Mouse (Mus musculus) hindbrain, embryonic 15.5 days (tissue): Measurements from ENCODE around the gene Notch1. TPM values are rescaled to one million over a fixed set of nuclear protein-coding genes. Genes with fewer than 3 reads are reported as not detected.

Experiments
- ATAC-seq: fragments of 200-750 bp; cut with Nextera tagmentation; 2 replicates; pipeline ENCODE4 v1.8.0; 2017; ENCODE audit warnings: low read depth, moderate number of reproducible peaks, moderate TSS enrichment; ENCODE audit not compliant: low FRiP score
- H3K27ac ChIP-seq: fragments of 300-500 bp; sonication (generic); replicated peaks from 2 replicates; pipeline ENCODE4 v1.5.1; 2015; ENCODE audit warnings: mild to moderate bottlenecking, inconsistent platforms
- H3K27me3 ChIP-seq: fragments of 300-500 bp; sonication (generic); 2 replicates; pipeline ENCODE4 v1.6.1; 2015; ENCODE audit warnings: control low read depth, inconsistent platforms
- H3K36me3 ChIP-seq: fragments of 300-500 bp; sonication (generic); 2 replicates; pipeline ENCODE4 v1.6.1; 2015; ENCODE audit warnings: control low read depth, inconsistent platforms
- H3K4me1 ChIP-seq: fragments of 300-500 bp; sonication (generic); replicated peaks from 2 replicates; pipeline ENCODE4 v1.6.1; 2015; ENCODE audit warnings: control low read depth, inconsistent platforms
- H3K4me2 ChIP-seq: fragments of 300-500 bp; sonication (generic); 2 replicates; pipeline ENCODE4 v1.6.1; 2015; ENCODE audit warnings: moderate library complexity, mild to moderate bottlenecking, inconsistent platforms
- H3K4me3 ChIP-seq: fragments of 300-500 bp; sonication (generic); 2 replicates; pipeline ENCODE4 v1.5.1; 2015; ENCODE audit warnings: mild to moderate bottlenecking, inconsistent platforms
- H3K9ac ChIP-seq: fragments of 300-500 bp; sonication (generic); 2 replicates; pipeline ENCODE4 v1.6.1; 2015; ENCODE audit warnings: inconsistent platforms
- H3K9me3 ChIP-seq: fragments of 300-500 bp; sonication (generic); 2 replicates; pipeline ENCODE4 v1.6.1; 2016; ENCODE audit warnings: control low read depth, inconsistent platforms
- WGBS: fragments of 180-500 bp; shearing (Covaris S2); methylation state at CpG from one replicate; pipeline ENCODE4 v1.1.7; 2015; 5-methylcytosine and 5-hydroxymethylcytosine counted together
- polyA plus RNA-seq: library from polyadenylated mRNA; unstranded; fragments of >200 nt; fragmentation: Nextera tagmentation; extraction: Ambion mirVana; gene quantifications from 2 replicates; pipeline ENCODE4 v1.2.1, GENCODE M21; 2015

Gene Notch1
- polyA plus RNA-seq: 16.3 and 18.2 TPM in 2 replicates

DNA sequence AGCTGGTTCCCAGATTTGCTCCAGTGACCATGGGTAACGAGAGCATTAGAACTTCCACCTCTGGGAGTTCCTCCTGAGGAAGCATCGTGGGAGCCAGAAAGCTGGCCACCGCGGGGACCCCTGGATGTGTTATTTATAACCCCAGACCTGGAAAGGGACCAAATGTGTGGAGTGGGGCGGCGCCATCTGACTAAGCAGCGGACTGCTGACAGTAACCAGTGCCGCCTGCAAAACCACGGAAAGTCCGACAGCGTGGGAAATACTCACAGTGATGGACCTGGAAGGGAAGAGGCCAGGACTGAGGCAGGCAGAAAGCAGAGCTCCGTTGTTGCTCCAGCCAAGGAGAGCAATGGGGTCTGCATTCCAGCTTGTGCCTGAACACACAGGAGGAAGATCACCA lies at the start of gene Notch1:
TSS of gene Notch1 (minus strand) at position 389 of the 400 bp plus-strand sequence.
- ATAC-seq: no peak
- no peak within 1 kb of the TSS for H3K4me3 ChIP-seq
- peak within 1 kb of the TSS; percentile 50; the same call in 1 of the 2 replicates for H3K27ac ChIP-seq
- WGBS: 37% methylated on average over 12 of the region's 12 CpGs
- peak within 1 kb of the TSS; percentile 2; the same call in 1 of the 2 replicates for H3K4me2 ChIP-seq
- no peak within 1 kb of the TSS for H3K9ac ChIP-seq
- H3K36me3 ChIP-seq: no peaks in the 10 kb centered on the region
- no peaks in the 10 kb centered on the region for H3K9me3 ChIP-seq
- H3K4me1 ChIP-seq: peaks cover 22% of the 10 kb centered on the region; the same call in 1 of the 2 replicates
- no peaks in the 10 kb centered on the region for H3K27me3 ChIP-seq

DNA sequence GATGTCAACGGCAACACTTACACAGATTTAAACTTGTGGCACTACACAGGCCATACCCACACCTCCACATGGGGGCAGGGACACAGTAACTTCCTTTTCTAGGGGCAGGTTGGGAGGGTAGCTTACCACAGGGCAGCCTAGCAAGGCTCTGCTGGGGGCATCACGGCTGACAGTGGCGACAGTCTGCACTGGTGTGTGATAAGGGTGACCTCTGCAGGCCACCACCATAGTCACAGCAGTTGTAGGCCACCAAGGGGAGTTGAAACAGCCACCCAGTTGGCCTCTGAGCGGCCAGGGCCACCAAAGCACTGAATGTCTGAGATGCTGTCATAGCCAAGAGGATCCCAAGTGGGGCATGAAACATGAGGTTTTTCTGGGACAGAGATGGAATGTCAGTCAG lies 49.8 kb upstream of the Notch1 start:
- Histone ChIP-seq H3K9me3 (no peaks in the 10 kb centered on the region), H3K36me3 (no peaks in the 10 kb centered on the region), H3K4me2 (no peak overlapping the region), H3K9ac (no peak overlapping the region), H3K4me1 (0 out of 2 replicates have a peak, but pooled peaks cover 3% of the 10 kb centered on the region), H3K27me3 (no peaks in the 10 kb centered on the region), H3K4me3 (no peak overlapping the region), H3K27ac (no peak overlapping the region)
- ATAC-seq: peak; percentile 39; the same call in 1 of the 2 replicates
- 15% methylated on average over 4 of the region's 4 CpGs for WGBS

DNA sequence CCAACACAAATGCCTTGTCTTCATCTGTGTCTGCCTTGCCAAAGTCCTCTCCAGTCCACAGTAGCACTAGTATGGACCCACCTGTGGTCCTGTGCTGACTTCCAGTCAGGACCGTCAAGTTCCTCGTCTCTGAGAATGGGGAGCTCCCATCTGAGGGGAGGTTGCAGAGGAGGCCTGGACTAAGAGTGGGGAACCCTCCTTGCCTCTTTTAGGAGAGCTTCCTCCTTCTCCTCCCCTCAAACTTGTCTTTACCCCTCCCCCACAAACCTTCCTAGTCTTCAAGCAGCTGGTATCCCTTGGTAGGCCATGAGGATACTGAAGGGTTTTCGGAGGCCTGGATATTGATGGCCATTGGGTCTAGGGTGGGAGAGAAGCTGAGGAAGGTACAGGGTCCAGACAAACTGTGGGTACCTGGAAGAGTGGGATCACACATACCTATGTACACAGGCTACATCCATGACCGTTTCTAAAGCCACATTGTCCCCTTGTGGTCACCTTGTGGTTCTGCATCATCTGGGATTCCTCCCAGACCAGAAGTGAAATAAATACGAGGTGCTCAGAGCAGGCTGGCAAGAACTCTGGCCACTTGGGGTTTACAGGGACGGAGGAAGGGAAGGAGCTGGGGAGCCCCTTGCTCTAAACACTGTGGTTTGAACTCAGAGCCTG lies 45.0 kb upstream of the Notch1 start:
- peak; percentile 72 for ATAC-seq
- no peaks in the 10 kb centered on the region for H3K9me3 ChIP-seq
- no peak overlapping the region for H3K4me2 ChIP-seq
- H3K27ac ChIP-seq: no peak overlapping the region
- H3K36me3 ChIP-seq: no peaks in the 10 kb centered on the region
- WGBS: 43% methylated on average over 6 of the region's 6 CpGs
- no peaks in the 10 kb centered on the region for H3K27me3 ChIP-seq
- H3K4me3 ChIP-seq: no peak overlapping the region
- H3K9ac ChIP-seq: no peak overlapping the region
- H3K4me1 ChIP-seq: peaks cover 8% of the 10 kb centered on the region; the same call in 1 of the 2 replicates

DNA sequence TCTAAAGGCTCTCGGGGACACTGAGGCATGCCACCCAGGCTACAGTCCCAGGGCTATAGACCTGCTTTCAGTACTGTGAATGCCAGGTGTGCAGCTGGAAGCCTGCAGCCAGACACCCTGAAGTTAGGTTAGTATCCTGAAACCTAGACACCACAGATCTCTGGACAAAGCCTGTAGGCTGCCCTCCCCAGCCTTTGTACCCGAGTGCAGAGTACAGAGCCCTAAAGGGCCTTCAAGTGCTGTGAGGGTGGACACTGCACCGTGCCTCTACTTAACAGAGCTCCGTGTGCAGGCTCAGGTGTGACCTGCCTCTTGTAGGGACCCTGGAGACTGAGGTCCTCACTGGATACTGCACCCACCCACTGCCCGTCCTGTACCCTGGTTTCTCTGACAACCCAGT lies 44.0 kb upstream of the Notch1 start:
- Histone ChIP-seq H3K27me3 (no peaks in the 10 kb centered on the region), H3K9me3 (no peaks in the 10 kb centered on the region), H3K4me3 (no peak overlapping the region), H3K9ac (no peak overlapping the region), H3K36me3 (no peaks in the 10 kb centered on the region), H3K4me1 (peaks cover 8% of the 10 kb centered on the region; the same call in 1 of the 2 replicates), H3K4me2 (no peak overlapping the region), H3K27ac (no peak overlapping the region)
- WGBS: 80% methylated on average over 5 of the region's 5 CpGs
- ATAC-seq: no peak

DNA sequence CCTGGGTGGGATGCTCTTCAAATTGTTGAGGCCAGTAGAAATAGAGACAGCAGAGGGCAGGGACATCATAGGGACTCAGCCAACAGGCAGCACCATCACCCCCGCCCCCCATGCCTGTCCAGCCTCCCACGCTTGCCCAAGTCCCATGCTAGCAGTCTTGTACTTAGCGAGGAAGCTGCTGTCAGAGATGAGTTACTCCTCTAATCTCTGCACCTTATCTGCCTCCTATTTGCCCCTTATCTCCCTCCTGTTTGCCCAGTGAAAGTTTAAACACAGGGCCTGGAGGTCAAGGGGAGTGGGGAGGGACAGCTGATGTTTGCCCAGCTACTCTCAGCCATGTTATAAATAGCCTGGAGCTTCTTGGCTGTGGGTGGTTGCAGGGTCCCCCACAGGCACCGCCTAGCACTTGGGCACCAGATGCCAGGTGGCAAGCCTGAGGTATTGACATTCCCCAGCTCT lies 40.1 kb upstream of the Notch1 start:
- Histone ChIP-seq H3K27ac (no peak overlapping the region), H3K4me3 (no peak overlapping the region), H3K4me1 (peaks cover 5% of the 10 kb centered on the region; the same call in 1 of the 2 replicates), H3K9ac (no peak overlapping the region), H3K36me3 (no peaks in the 10 kb centered on the region), H3K4me2 (no peak overlapping the region), H3K9me3 (no peaks in the 10 kb centered on the region), H3K27me3 (no peaks in the 10 kb centered on the region)
- WGBS: 81% methylated on average over 4 of the region's 4 CpGs
- ATAC-seq: no peak

DNA sequence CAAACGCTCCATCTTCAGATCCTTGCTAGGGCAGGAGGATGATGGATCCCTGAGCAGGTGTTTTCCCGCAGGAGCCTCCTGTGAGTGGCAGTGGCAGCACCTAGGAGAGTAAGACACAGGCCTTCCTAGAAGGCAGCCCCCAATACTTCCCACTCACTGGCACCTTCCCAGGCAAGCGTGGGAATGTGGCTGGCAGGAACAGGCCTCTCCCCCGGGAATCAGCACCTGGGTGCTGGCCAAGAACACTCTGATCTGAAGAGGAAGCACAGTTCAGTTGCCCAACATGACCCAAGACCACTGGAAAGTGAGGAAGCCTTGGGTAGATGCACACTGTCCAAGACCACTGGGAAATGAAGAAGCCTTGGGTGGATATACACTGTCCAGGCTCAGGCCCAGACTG lies 38.6 kb upstream of the Notch1 start:
- Histone ChIP-seq H3K36me3 (no peaks in the 10 kb centered on the region), H3K9me3 (no peaks in the 10 kb centered on the region), H3K4me2 (no peak overlapping the region), H3K9ac (no peak overlapping the region), H3K27me3 (no peaks in the 10 kb centered on the region), H3K27ac (no peak overlapping the region), H3K4me3 (no peak overlapping the region), H3K4me1 (peaks cover 13% of the 10 kb centered on the region)
- WGBS: 81% methylated on average over 4 of the region's 4 CpGs
- no peak for ATAC-seq

DNA sequence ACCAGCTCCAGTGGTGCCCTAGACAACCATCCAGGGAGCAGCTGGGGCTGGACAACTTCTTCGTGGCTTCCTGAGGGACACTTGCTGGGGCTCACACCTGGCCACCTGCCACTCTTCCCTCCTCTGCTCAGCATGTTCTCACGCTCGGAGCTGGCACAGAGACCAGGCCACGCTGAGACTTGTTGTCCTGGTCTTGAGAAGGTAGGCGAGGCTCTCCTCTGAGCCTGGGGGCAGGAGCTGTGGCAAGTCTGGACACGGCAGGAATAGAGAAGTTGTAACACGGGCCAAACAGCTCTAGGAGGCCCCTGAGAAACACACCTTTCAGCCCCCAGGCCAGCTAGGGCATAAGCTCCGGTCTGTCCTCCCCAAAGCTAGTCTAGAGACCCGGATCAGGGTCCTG lies 37.4 kb upstream of the Notch1 start:
- no peak overlapping the region for H3K27ac ChIP-seq

DNA sequence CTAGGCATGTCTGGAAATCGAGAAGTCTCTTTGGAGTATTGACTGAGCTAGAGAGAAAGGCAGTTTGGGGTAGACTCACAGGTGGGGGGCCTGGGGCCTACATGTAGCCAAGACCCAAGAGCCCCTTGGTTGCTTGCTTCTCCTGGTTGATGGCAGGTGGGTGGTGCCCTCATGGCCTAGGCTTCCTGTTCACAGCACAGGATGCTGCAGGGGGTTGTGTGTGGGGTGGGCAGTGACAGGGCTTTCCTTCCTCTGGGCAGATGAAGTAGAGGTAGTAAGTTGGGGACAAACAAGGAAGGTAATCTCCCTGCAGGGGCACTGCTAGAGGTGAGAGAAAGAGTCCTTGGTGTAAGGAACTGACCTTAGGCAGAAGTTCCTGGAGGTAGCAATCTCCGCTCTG lies 35.6 kb upstream of the Notch1 start:
- H3K36me3 ChIP-seq: no peaks in the 10 kb centered on the region
- H3K9me3 ChIP-seq: no peaks in the 10 kb centered on the region
- H3K4me2 ChIP-seq: no peak overlapping the region
- 96% methylated on average over 2 of the region's 2 CpGs for WGBS
- no peak for ATAC-seq
- no peak overlapping the region for H3K4me3 ChIP-seq
- no peak overlapping the region for H3K27ac ChIP-seq
- no peaks in the 10 kb centered on the region for H3K27me3 ChIP-seq
- peaks cover 19% of the 10 kb centered on the region for H3K4me1 ChIP-seq
- H3K9ac ChIP-seq: no peak overlapping the region

More for the DNA sequence above, 37.4 kb upstream of the Notch1 start:
- Histone ChIP-seq H3K9me3 (no peaks in the 10 kb centered on the region), H3K9ac (no peak overlapping the region), H3K4me1 (peaks cover 13% of the 10 kb centered on the region), H3K27me3 (no peaks in the 10 kb centered on the region), H3K4me3 (no peak overlapping the region), H3K36me3 (no peaks in the 10 kb centered on the region), H3K4me2 (no peak overlapping the region)
- WGBS: 83% methylated on average over 9 of the region's 9 CpGs
- ATAC-seq: no peak

DNA sequence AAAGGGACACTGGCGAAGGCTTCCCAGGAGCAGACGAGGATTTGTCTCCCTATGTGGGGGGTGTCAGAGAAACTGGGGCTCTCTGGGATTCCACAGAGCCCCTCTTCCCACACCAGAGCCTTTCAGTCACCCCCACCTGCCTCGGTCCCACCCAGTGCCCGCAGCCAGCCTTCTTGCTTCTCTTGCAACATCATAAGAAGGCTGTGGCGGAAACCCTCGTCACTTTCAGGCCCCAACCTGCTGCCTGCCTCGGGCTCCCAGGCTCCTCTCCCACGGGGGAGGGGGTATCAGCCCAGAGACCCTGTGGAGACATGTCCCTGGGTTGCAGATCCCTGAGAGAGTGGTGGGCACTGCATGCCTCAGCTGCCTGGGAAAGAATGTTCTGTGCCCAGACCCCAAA lies 35.0 kb upstream of the Notch1 start:
- Histone ChIP-seq H3K36me3 (no peaks in the 10 kb centered on the region), H3K9ac (no peak overlapping the region), H3K4me2 (no peak overlapping the region), H3K27ac (no peak overlapping the region), H3K27me3 (no peaks in the 10 kb centered on the region), H3K4me3 (no peak overlapping the region), H3K9me3 (no peaks in the 10 kb centered on the region), H3K4me1 (peaks cover 20% of the 10 kb centered on the region)
- WGBS: 77% methylated on average over 8 of the region's 8 CpGs
- no peak for ATAC-seq

DNA sequence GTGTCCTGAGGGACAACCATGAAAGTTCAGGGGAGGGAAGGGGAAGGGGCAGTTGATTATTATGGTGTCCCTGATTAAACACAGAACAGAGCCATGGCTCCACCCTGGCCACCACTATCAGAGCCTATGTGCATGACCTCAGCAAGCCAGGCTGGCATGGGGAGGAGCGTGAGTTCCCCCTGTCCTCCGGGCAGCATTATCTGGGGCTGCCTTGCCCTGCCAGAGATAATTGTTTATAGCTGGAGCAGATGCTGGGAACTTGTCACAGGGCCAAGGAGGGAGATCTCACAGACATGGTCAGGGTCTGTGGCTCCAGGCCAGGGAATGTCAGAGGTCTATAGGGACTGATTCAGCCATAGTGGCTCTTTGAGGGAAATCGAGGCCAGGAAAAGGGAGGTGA lies 34.3 kb upstream of the Notch1 start:
- Histone ChIP-seq H3K27me3 (no peaks in the 10 kb centered on the region), H3K36me3 (no peaks in the 10 kb centered on the region), H3K27ac (no peak overlapping the region), H3K9me3 (no peaks in the 10 kb centered on the region), H3K4me3 (no peak overlapping the region), H3K4me2 (no peak overlapping the region), H3K4me1 (peaks cover 20% of the 10 kb centered on the region), H3K9ac (no peak overlapping the region)
- 67% methylated on average over 3 of the region's 3 CpGs for WGBS
- no peak for ATAC-seq

DNA sequence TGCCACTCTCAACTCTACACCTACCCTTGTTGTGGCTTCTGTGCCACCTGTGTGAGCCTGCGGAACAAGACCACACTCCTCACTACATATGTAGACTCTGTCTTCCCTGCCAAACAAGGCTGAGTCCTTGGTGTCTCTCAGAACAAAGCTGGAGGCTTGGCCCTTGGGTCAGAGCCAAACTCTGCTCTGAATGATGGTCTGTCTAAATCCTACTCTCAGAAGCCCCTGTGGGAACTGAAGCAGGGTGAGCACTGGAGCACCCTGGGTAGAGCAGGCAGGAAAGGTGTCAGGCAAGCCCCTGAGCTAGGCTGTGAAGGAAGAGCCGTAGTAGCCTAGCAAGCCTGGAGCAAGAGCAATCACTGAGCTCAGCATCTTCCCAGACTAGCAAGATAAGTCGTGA lies 33.7 kb upstream of the Notch1 start:
- no peaks in the 10 kb centered on the region for H3K36me3 ChIP-seq
- H3K4me3 ChIP-seq: no peak overlapping the region
- no peaks in the 10 kb centered on the region for H3K9me3 ChIP-seq
- no peaks in the 10 kb centered on the region for H3K27me3 ChIP-seq
- 69% methylated on average over 3 of the region's 3 CpGs for WGBS
- no peak for ATAC-seq
- no peak overlapping the region for H3K27ac ChIP-seq
- H3K4me2 ChIP-seq: no peak overlapping the region
- H3K4me1 ChIP-seq: peaks cover 20% of the 10 kb centered on the region
- H3K9ac ChIP-seq: no peak overlapping the region

DNA sequence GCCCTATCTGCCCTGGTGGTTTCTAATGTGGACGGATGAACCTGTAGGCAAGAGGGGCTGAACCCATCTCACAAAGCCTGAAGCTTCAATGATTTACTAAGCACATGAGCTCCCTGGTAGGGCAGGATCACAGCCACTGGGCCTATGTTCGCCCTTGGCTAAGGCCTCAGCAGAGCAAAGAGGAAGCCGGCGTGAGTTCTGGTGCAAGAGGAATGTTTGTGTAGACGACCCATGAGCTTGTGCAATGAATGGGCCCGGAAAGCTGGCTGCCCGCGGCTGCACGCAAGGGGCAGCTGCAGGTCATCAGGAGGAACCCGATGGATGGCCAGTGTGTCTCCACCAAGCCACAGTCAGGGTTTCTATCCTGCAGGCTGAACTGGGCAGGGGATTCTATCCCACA lies 33.3 kb upstream of the Notch1 start:
- H3K27me3 ChIP-seq: no peaks in the 10 kb centered on the region
- no peaks in the 10 kb centered on the region for H3K36me3 ChIP-seq
- no peak overlapping the region for H3K4me2 ChIP-seq
- H3K9ac ChIP-seq: no peak overlapping the region
- 82% methylated on average over 10 of the region's 10 CpGs for WGBS
- ATAC-seq: no peak
- H3K4me3 ChIP-seq: no peak overlapping the region
- H3K4me1 ChIP-seq: peaks cover 20% of the 10 kb centered on the region
- no peak overlapping the region for H3K27ac ChIP-seq
- no peaks in the 10 kb centered on the region for H3K9me3 ChIP-seq

DNA sequence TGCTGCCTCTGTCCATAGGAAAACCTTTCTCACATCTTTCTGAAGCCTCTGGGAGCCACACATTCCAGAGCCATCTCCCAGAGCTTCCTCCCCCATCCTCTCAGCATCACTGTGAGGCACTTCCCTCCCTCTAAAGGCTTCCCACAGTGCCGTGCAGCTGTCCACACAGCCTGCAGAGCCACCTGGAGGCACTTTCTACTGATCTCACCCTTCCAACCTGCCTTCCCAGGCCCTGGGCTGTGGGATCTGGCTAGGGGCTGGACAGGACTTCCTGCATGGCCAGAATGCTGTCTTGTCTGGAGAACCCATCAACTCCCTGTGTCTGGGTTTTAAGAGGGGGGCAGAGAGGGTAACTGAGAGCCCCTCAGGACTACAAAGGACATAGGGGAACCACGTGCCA lies 31.0 kb upstream of the Notch1 start:
- Histone ChIP-seq H3K4me3 (no peak overlapping the region), H3K4me2 (no peak overlapping the region), H3K27me3 (no peaks in the 10 kb centered on the region), H3K9ac (no peak overlapping the region), H3K9me3 (no peaks in the 10 kb centered on the region), H3K27ac (no peak overlapping the region), H3K36me3 (no peaks in the 10 kb centered on the region), H3K4me1 (peaks cover 20% of the 10 kb centered on the region)
- 27% methylated on average over 2 of the region's 2 CpGs for WGBS
- no peak for ATAC-seq
